Comparison of ENCODE assay signal across 9 mouse cellular contexts in the genomic region with DNA sequence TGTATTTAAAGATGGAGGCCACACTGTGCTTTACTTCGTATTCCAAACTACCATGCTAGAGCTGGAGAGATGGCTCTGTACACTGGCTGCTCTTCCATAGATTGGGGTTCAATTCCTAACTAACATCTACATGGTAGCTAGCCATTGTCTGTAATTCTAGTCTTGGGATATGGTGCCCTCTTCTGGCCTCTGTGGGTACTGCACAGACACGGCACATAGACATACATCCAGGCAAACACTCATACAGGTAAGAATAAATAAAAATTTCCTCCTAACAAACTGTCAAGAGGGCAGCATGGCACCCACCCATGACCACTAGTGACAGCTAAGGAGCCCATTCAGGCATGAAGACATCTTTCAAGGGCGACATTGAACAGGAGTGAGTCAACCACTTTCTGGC. TPM values are rescaled to one million over a fixed set of nuclear protein-coding genes. Genes with fewer than 3 reads are reported as not detected.
A peak's percentile ranks its signal among the peaks of the same experiment; 100 is the strongest.
DNase-seq lines count a peak whose midpoint lies in the region; ATAC-seq and TF ChIP-seq lines count a peak whose summit lies in the region.
"Had no signal": no experiment of that assay in that cellular context is flagged by ENCODE, and none has a peak within 500 bp of the region (broad histone marks: within the 10 kb centered on the region; RNA-seq: fewer than 3 reads in every experiment).

No protein-coding gene starts in this region.

- H3K27me3 ChIP-seq in C2C12 (ENCODE audit: control insufficient read depth, insufficient read depth, insufficient read length), result no peaks in the 10 kb centered on the region
- no peaks in the 10 kb centered on the region for H3K27me3 ChIP-seq in kidney, postnatal 0 days (ENCODE audit: insufficient read depth, low read length)
- no peaks in the 10 kb centered on the region for H3K27me3 ChIP-seq in liver, embryonic 11.5 days (replicated peaks; ENCODE audit: control insufficient read depth, insufficient read depth, low read length)
- no peaks in the 10 kb centered on the region for H3K27me3 ChIP-seq in stomach, embryonic 16.5 days (ENCODE audit: control insufficient read depth, insufficient read depth, low read length)

- peaks cover 56% of the 10 kb centered on the region for H3K36me3 ChIP-seq in C2C12 (ENCODE audit: control insufficient read depth, insufficient read depth)
- H3K36me3 ChIP-seq in kidney, postnatal 0 days (ENCODE audit: insufficient read depth, low read length), result peaks cover 41% of the 10 kb centered on the region
- H3K36me3 ChIP-seq in liver, embryonic 11.5 days (ENCODE audit: control insufficient read depth, insufficient read depth, low read length), result peaks cover 34% of the 10 kb centered on the region
- peaks cover 27% of the 10 kb centered on the region for H3K36me3 ChIP-seq in stomach, embryonic 16.5 days (ENCODE audit: control insufficient read depth, insufficient read depth, low read length)

- H3K27ac ChIP-seq in kidney, postnatal 0 days, result no peak overlapping the region
- no peak overlapping the region for H3K27ac ChIP-seq in liver, embryonic 11.5 days (ENCODE audit: low read depth, low read length)
- no peak overlapping the region for H3K27ac ChIP-seq in stomach, embryonic 16.5 days (ENCODE audit: low read length)

- peak; percentile 73 to 87 for DNase-seq in adrenal gland, adult 18-20 months (ENCODE audit: low spot score in 2 of 2)
- DNase-seq in embryo, embryonic 10.5 days (ENCODE audit: low spot score), result peak; percentile 87
- peak; percentile 75 for DNase-seq in heart, adult 8-10 months (ENCODE audit: low spot score)
- peak; percentile 79 for DNase-seq in kidney, postnatal 0 days (ENCODE audit: low spot score)
- DNase-seq in liver, embryonic 11.5 days (ENCODE audit: low spot score), result peak; percentile 73
- peak; percentile 58 to 77 for DNase-seq in natural killer cell, adult 2 months (ENCODE audit: low spot score in 2 of 2)

- no peak overlapping the region for H3K9ac ChIP-seq in kidney, postnatal 0 days (ENCODE audit: low read depth, low read length)
- H3K9ac ChIP-seq in liver, embryonic 11.5 days (ENCODE audit: low read depth, low read length), result no peak overlapping the region
- H3K9ac ChIP-seq in stomach, embryonic 16.5 days (ENCODE audit: low read length), result no peak overlapping the region

- H3ac ChIP-seq in C2C12 (ENCODE audit: control insufficient read depth, insufficient read length, low read depth), result no peak overlapping the region

- no peaks in the 10 kb centered on the region for H3K79me3 ChIP-seq in C2C12 (ENCODE audit: low read depth)

- 10% methylated on average over 3 of the region's 3 CpGs for WGBS in kidney, postnatal 0 days
- 18% methylated on average over 3 of the region's 3 CpGs for WGBS in liver, embryonic 11.5 days
- WGBS in stomach, embryonic 16.5 days, result 15% methylated on average over 3 of the region's 3 CpGs

- H3K9me3 ChIP-seq in kidney, postnatal 0 days (replicated peaks; ENCODE audit: low read length), result no peaks in the 10 kb centered on the region
- no peaks in the 10 kb centered on the region for H3K9me3 ChIP-seq in liver, embryonic 11.5 days (ENCODE audit: control insufficient read depth, low read length)
- H3K9me3 ChIP-seq in stomach, embryonic 16.5 days (replicated peaks; ENCODE audit: control insufficient read depth, low read length), result no peaks in the 10 kb centered on the region

- TF ChIP-seq CTCF in C2C12 (IDR thresholded peaks at IDR 0.05; ENCODE audit: control insufficient read depth, insufficient read depth, insufficient read length), result peak; percentile 55
- peak; percentile 97 for TF ChIP-seq CTCF in kidney, postnatal 0 days (IDR thresholded peaks at IDR 0.05; ENCODE audit: low read depth)

- ATAC-seq in kidney, postnatal 0 days (replicated peaks; ENCODE audit: low FRiP score, low read depth), result peak; percentile 53; the same call in 1 of the 2 replicates
- peak; percentile 62 for ATAC-seq in liver, embryonic 11.5 days (replicated peaks; ENCODE audit: low FRiP score)
- ATAC-seq in stomach, embryonic 16.5 days (ENCODE audit: insufficient read depth, low FRiP score), result peak; percentile 22; the same call in 1 of the 2 replicates

- no peaks in the 10 kb centered on the region for H3K79me2 ChIP-seq in C2C12 (ENCODE audit: control insufficient read depth, insufficient read depth)

- H3K4me1 ChIP-seq in kidney, postnatal 0 days (replicated peaks; ENCODE audit: insufficient read depth, low read length), result no peaks in the 10 kb centered on the region
- no peaks in the 10 kb centered on the region for H3K4me1 ChIP-seq in liver, embryonic 11.5 days (replicated peaks; ENCODE audit: control insufficient read depth, insufficient read depth, low read length)
- no peaks in the 10 kb centered on the region for H3K4me1 ChIP-seq in stomach, embryonic 16.5 days (ENCODE audit: control insufficient read depth, insufficient read depth, low read length)

- H3K4me2 ChIP-seq in kidney, postnatal 0 days (ENCODE audit: low read length), result no peak overlapping the region
- no peak overlapping the region for H3K4me2 ChIP-seq in liver, embryonic 11.5 days
- H3K4me2 ChIP-seq in stomach, embryonic 16.5 days (ENCODE audit: low read depth, low read length), result no peak overlapping the region

- H3K4me3 ChIP-seq in C2C12 (ENCODE audit: insufficient read depth, poor library complexity, severe bottlenecking), result no peak overlapping the region
- H3K4me3 ChIP-seq in kidney, postnatal 0 days (replicated peaks; ENCODE audit: low read depth, low read length), result no peak overlapping the region
- no peak overlapping the region for H3K4me3 ChIP-seq in liver, embryonic 11.5 days (ENCODE audit: low read depth, low read length)
- no peak overlapping the region for H3K4me3 ChIP-seq in stomach, embryonic 16.5 days (replicated peaks; ENCODE audit: low read length)
- H3K4me3 ChIP-seq: erythroblast, embryonic 14.5 days had no signal

TF ChIP-seq in C2C12, 6 proteins besides CTCF, POLR2A, EP300 and RAD21:
- no peak for TF ChIP-seq USF1 (IDR thresholded peaks at IDR 0.05; ENCODE audit: low read depth)
- TF ChIP-seq FOSL1 (IDR thresholded peaks at IDR 0.05; ENCODE audit: insufficient read depth, low read length, poor library complexity, severe bottlenecking), result no peak
- TF ChIP-seq MYOG (IDR thresholded peaks at IDR 0.05; ENCODE audit: control insufficient read depth, extremely low read depth, insufficient read length), result no peak
- TF ChIP-seq MAX (IDR thresholded peaks at IDR 0.05), result no peak
- TF ChIP-seq CEBPB (IDR thresholded peaks at IDR 0.05; ENCODE audit: low read depth), result no peak
- no peak for TF ChIP-seq MYOD1 (IDR thresholded peaks at IDR 0.05; ENCODE audit: control insufficient read depth, insufficient read length, low read depth)
TF ChIP-seq in C2C12: peak in this region for 0.

RNA-seq across cellular contexts. Expression of a gene that starts 12.0 kb away (rescaled TPM):
- polyA plus RNA-seq in C2C12 (2012; fragmentation: generic; extraction: Trizol), result 0.51 TPM
- 1 to 10 TPM; 2.0 to 2.7 TPM for total RNA-seq in adrenal gland, adult 18-20 months (2021)
- total RNA-seq in heart, adult 8-10 months (2022), result 1 to 10 TPM; 1.1 to 1.8 (median 1.3) TPM
- 21.2 and 23.5 TPM in 2 replicates for polyA plus RNA-seq in kidney, postnatal 0 days (2015; fragmentation: Nextera tagmentation; extraction: Ambion mirVana)
- 2.9 and 3.5 TPM in 2 replicates for polyA plus RNA-seq in liver, embryonic 11.5 days (2014; fragmentation: Nextera tagmentation; extraction: Ambion mirVana)
- polyA plus RNA-seq in stomach, embryonic 16.5 days (2015; fragmentation: Nextera tagmentation; extraction: Ambion mirVana), result 5.5 and 6.2 TPM in 2 replicates
- polyA plus RNA-seq: erythroblast, embryonic 14.5 days had no signal

RNA-seq across cellular contexts. Expression of a gene that starts 13.6 kb away (rescaled TPM):
- polyA plus RNA-seq in C2C12 (2012; fragmentation: generic; extraction: Trizol), result 28.9 TPM
- total RNA-seq in adrenal gland, adult 18-20 months (2021), result 10 to 100 TPM; 16.4 to 27.2 TPM
- total RNA-seq in heart, adult 8-10 months (2022), result 10 to 100 TPM; 16.0 to 20.0 (median 16.9) TPM
- polyA plus RNA-seq in kidney, postnatal 0 days (2015; fragmentation: Nextera tagmentation; extraction: Ambion mirVana), result 19.1 and 22.5 TPM in 2 replicates
- 30.1 and 32.8 TPM in 2 replicates for polyA plus RNA-seq in liver, embryonic 11.5 days (2014; fragmentation: Nextera tagmentation; extraction: Ambion mirVana)
- polyA plus RNA-seq in stomach, embryonic 16.5 days (2015; fragmentation: Nextera tagmentation; extraction: Ambion mirVana), result 25.0 and 36.4 TPM in 2 replicates

RNA-seq across cellular contexts. Expression of a gene that starts 27.4 kb away (rescaled TPM):
- 399 TPM for polyA plus RNA-seq in C2C12 (2012; fragmentation: generic; extraction: Trizol)
- total RNA-seq in adrenal gland, adult 18-20 months (2021), result 100 to 1,000 TPM; 297 to 351 TPM
- total RNA-seq in heart, adult 8-10 months (2022), result 100 to 1,000 TPM; 337 to 380 (median 365) TPM
- 286 and 317 TPM in 2 replicates for polyA plus RNA-seq in kidney, postnatal 0 days (2015; fragmentation: Nextera tagmentation; extraction: Ambion mirVana)
- 541 and 572 TPM in 2 replicates for polyA plus RNA-seq in liver, embryonic 11.5 days (2014; fragmentation: Nextera tagmentation; extraction: Ambion mirVana)
- polyA plus RNA-seq in stomach, embryonic 16.5 days (2015; fragmentation: Nextera tagmentation; extraction: Ambion mirVana), result 413 and 416 TPM in 2 replicates

RNA-seq across cellular contexts. Expression of a gene that starts 35.8 kb away (rescaled TPM):
- polyA plus RNA-seq in C2C12 (2012; fragmentation: generic; extraction: Trizol), result not detected
- not detected for total RNA-seq in adrenal gland, adult 18-20 months (2021)
- not detected for total RNA-seq in heart, adult 8-10 months (2022)
- polyA plus RNA-seq in kidney, postnatal 0 days (2015; fragmentation: Nextera tagmentation; extraction: Ambion mirVana), result not detected in 2 replicates
- not detected in 2 replicates for polyA plus RNA-seq in liver, embryonic 11.5 days (2014; fragmentation: Nextera tagmentation; extraction: Ambion mirVana)
- polyA plus RNA-seq in stomach, embryonic 16.5 days (2015; fragmentation: Nextera tagmentation; extraction: Ambion mirVana), result not detected in 2 replicates
- polyA plus RNA-seq: erythroblast, embryonic 14.5 days had no signal

RNA-seq across cellular contexts. Expression of a gene that starts 35.9 kb away (rescaled TPM):
- 0.21 TPM for polyA plus RNA-seq in C2C12 (2012; fragmentation: generic; extraction: Trizol)
- total RNA-seq in adrenal gland, adult 18-20 months (2021), result not detected
- total RNA-seq in heart, adult 8-10 months (2022), result not detected
- polyA plus RNA-seq in kidney, postnatal 0 days (2015; fragmentation: Nextera tagmentation; extraction: Ambion mirVana), result not detected in 2 replicates
- polyA plus RNA-seq in liver, embryonic 11.5 days (2014; fragmentation: Nextera tagmentation; extraction: Ambion mirVana), result 0.14 TPM in 1 of 2 replicates, not detected in the other
- 0.21 TPM in 2 replicates for polyA plus RNA-seq in stomach, embryonic 16.5 days (2015; fragmentation: Nextera tagmentation; extraction: Ambion mirVana)
